Mouse (Mus musculus): ENCODE data around the gene Cerk.
"Not testable (repeated sequence)": the region's sequence is repeated elsewhere in the genome, so short reads cannot be mapped to it uniquely, and the experiment has no call there.

Cerk gene

DNA sequence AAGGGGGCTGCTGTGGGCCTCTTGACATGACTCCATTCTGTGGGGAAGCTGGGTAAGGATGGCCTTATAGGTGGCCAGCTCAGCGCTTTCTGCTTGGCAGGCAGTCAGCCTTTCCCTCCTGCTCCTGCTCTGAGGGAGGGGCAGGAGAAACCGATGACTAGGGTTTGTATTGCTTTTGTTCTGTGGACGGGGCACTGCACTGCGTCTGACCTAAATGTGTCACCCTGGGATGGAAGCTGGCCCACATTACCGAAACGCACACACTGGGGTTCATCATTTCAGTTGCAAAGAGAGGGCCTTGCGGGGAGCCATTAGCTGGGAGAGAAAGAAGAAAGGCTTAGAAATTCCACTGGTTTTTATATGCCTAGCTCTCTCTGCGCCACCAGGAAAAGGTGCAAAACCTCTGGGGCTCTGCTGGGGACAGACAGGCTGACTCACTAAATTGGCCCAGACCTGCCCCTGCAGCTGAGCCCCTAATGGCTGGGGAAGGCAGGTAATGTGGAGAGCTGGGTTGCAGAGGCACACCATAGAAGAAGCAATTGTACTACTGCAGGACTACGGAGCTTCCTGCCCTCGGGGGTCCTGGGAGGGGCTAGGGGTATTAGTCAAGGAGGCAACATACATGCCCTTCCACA, 73.1 kb downstream of the Cerk start:
- DNase-seq (ENCODE audit: low spot score), result no peak

DNA sequence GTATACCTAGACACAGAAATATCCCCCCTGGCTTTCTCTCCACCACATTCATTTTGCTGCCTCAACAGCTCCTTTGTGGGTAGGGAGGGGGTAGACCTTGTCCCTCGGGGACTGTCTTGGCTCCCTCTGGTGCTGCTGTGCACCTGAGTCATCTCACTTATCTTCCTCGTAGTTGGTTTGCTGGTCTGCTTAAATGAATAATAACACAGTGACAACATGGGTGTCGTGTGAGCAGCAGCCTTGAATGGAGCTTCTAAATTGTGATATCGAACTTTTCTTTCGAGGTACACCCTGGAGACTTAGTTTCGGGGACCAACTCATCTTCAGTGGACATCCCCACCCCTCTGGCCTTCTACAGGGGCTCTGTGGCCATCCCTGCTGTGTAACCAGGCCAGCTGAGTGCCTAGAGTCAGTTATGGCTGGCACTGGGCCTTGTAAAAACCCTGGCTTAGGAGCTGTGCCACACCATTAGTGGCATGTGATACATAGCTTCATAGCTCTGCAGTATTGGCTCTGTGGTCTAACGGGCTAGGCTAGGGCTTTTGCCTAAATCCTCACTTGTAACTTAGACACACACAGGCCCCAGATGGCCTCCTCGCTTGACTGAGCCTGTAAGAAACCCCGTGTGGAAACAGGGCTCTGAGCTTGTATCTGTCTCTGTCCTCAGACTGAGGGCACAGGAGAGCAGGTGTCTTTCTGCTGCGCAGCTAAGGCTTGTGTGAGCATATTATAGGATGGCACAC, 75.4 kb downstream of the Cerk start:
- no peak for DNase-seq (ENCODE audit: low spot score)

DNA sequence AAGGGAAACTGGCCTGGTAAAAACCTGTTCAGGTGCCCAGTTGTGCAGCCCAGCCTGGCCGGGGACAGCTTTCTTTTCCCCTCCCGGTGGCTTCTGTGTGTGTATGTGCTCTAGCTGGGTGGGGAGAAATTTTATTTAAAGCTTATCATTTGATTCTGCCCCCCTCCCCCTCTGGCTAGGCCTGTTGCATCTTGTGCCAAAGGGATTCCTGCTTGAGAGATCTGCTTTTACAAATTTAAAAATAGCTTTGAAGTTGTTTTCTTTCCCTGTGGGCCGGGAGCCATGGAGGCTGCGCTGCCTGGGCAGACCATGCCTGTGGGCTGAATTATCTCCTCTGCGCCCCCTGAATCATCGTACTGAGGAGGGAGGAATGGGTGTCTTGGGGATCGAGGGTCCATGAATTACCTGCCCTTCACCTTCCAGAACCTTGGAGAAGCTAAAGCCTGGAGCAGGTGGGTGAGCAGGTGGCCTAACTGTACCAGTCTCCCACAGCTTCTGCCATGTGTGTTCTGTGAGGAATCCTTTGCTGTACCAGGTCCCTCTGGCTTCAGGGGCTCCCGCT, 76.2 kb downstream of the Cerk start:
- DNase-seq (ENCODE audit: low spot score), result no peak

GRCm38 (mm10) chr15:86109245-86109644, 76.7 kb downstream of the Cerk start:
- no peak for DNase-seq (ENCODE audit: low spot score)

GRCm38 (mm10) chr15:86107831-86108471, 78.0 kb downstream of the Cerk start:
- DNase-seq (ENCODE audit: low spot score), result no peak

DNA sequence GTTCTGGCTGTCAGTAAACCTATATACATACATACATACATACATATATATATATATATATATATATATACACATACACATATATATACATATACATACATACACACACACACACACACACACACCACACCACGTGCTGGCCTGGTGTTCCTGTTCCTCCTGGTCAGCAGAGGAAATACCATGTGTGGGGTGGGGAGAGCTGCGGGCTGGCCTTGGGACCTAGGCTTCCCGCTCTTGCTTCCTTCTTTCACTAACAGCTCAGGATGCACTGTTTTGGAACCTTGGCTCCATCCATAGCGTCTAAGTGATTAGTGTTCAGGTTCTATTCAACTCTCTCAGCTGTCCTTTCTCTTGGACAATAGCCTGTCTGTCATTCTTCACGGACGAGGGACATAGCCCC, 80.2 kb downstream of the Cerk start:
- DNase-seq (ENCODE audit: low spot score), result no peak

DNA sequence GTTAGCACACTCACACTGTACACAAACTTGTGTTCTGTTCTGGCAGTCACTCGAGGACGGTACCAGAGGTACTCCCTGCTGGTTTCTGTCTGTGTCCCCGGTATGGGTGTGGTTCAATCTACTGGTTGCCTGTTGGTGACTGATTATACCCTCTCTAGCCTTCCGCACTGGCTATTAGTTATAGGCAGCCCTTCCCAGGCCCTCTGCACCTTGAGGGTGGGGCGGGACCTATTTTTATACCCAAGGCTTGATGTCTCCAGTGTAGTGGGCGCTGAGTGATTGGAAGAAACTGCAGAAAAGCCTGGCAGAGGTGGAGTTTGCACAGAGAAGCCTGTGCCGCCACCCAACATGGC, 80.6 kb downstream of the Cerk start:
- DNase-seq (ENCODE audit: low spot score), result no peak

DNA sequence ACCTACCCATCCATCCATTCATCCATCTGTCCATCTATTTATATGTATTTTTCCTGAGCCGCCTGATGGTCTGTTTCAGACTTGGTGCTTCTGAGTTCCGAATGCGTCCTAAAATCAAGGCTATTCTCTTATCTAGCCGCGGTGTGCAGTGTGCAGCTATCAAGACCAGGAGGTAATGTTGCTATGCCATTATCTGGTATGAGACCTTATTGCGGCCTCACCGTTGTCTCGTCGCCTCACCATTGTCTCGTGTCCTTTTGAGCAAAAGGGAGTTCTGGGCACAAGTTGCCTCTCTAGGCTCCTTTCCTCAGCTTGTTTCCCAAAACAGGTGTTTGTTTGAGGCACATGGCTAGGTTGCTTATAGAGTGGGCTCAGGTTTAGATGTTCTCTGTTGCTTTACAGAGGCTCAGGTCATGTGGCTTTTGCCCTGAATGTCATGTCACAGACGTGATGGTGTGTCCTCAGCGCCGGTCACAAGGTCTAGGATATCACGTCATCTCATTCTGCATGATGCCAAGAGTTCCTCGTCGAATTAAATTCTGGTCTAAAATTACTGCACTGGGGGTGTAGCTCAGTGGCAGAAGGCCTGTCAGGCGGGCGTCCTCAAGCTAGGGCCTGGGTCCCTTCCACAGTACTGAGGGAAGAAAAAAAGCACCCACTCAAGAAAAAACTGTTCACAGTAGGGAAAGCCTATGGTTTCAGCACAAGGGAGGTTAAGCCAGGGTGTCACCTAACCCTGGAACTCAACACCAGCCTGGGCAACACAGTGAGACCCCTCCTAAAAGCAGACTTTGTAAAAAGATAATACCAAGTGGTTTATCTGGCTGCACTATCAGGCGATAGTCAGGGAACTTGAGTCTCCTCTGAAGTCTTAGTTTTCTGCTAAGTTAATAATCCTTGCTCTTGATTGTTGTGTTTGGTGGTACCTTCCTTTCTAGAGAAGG, 81.3 kb downstream of the Cerk start:
- DNase-seq (ENCODE audit: low spot score), result no peak

DNA sequence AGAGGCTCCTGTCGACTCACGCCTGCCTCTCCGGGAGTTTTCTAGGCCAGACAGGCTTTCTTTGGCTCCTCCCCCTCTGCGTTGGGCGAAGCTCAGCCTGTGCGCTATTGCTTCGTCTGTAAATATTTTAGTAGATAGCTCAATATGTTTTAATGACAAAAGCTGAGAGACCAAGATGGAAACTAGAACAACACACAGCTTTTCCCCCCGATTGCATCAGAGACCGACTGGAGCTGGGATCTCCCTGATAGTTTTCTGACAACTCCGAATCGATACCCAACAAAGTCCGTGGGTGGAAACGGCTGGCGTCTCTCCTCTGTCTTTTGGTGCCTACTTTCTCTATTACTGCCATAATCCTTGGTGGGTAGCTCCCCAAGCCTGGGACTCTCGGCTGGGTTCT, 83.6 kb downstream of the Cerk start:
- no peak for DNase-seq (ENCODE audit: low spot score)

- DNase-seq (ENCODE audit: low spot score), result no peak
Observed at GRCm38 (mm10) chr15:86101585-86101984, 84.4 kb downstream of the Cerk start.

GRCm38 (mm10) chr15:86097871-86098270, 88.1 kb downstream of the Cerk start:
- no peak for DNase-seq (ENCODE audit: low spot score)

DNA sequence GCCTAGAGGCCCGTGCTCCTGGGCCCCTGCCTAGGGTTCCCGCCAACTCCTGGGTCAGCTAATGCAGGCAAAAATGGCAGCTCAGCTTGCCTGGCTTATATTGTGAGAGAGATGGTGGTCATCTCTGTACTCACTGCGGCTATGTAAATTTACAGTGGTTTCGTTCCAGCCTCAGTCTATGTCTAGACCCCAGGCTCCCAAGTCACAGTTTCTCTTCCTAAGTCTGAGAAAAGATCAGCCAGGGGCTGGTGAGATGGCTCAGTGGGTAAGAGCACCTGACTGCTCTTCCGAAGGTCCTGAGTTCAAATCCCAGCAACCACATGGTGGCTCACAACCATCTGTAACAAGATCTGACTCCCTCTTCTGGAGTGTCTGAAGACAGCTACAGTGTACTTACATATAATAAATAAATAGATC, 89.3 kb downstream of the Cerk start:
- DNase-seq (ENCODE audit: low spot score), result not testable (repeated sequence)

DNA sequence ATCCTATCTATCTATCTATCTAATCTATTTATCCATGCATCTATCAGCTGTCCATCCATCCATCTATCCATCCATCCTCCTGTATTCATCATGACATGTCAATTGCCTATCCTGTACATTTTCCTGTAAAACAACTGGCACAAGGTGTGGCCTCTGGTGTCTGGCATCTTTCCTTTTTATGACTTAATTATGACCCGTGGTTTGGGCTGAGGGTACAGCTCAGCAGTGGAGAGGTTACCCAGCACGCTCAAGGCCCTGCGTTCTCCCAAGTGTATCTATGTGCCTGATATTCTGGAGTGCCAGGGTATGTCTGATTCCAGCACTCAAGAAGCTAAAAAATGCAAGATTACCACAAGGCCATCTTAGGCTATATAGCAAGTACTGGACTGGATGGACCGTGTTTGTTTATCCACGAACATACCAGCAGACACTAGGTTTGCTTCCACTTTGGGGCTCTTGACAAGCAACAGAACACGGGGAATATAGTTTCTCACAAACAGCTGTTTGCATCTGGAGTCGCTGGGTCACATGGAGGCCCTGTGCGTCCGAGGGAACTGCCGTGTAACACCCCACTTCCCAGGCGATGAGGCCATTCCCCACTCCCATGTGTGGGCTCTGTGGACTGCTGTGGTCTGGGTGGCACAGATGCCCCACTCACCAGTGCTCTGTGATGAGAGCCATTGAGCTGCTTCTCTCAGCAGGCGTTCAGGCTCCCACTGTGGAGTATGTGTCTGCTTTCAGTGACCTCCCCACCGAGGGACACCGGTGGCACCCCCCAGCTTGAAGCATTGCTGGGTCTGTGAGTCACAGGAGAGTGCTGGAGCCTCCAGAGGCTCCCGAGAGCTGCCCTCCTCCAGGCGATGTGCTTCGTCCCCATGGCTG, 90.0 kb downstream of the Cerk start:
- DNase-seq (ENCODE audit: low spot score), result no peak

DNA sequence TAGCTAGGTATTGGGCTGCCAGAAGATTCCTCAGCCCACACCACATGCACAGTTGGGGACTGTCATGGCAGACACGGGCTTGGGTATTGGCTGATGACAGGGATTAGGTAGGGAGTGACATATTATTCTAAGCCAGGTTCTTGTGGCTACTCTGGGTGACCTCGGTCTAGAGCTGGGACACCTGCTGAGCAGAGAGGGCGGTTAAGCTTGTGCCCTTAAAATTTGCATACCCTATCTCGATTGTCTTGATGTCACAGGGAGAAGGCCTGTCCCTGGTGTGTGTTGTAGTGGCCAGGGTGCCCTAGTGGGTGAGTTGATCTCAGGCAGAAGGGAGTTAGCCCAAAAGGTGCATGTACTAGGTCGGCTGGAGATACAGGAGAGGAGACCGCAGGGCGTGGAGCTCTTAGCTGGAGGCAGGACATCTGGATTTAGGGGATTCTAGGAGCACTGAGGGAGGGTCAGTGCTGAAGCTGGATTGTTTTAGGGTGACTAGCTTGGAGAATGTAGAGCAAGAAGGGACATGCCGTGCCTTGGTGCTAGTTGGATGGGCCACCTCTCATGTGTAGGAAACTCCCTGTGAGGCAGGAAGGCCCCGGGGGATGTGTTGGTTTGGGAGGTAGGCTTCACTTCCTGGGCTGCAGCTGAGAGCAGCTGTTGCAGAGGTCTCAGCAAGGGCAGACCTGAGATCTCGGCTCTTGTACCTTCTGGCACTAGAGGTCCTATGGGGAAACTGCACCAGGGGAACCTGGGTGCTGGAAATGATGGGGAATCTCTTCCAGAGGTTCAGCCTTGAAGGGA, 91.4 kb downstream of the Cerk start:
- DNase-seq (ENCODE audit: low spot score), result no peak

DNA sequence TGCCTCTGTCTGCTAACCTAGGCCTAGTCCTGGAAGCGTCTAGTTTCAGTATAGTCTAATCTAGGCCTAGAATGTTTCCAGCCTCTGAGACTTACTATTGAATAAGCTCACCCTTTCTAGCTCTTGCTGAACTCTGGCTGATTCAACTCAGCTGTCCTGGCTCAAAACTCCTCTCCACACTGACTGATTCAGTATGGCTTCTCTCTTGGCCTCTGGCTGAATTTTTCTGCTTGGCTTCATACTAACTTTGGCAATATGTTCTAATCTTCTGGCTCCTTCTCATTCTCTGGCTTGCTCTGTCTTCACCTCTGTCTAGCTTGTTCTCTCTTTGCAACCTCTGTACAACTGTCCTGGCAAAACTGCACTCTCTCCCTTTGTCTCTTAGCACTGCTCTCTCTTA, 92.7 kb downstream of the Cerk start:
- DNase-seq (ENCODE audit: low spot score), result no peak

GRCm38 (mm10) chr15:86091998-86092670, 93.8 kb downstream of the Cerk start:
- DNase-seq (ENCODE audit: low spot score), result no peak

DNA sequence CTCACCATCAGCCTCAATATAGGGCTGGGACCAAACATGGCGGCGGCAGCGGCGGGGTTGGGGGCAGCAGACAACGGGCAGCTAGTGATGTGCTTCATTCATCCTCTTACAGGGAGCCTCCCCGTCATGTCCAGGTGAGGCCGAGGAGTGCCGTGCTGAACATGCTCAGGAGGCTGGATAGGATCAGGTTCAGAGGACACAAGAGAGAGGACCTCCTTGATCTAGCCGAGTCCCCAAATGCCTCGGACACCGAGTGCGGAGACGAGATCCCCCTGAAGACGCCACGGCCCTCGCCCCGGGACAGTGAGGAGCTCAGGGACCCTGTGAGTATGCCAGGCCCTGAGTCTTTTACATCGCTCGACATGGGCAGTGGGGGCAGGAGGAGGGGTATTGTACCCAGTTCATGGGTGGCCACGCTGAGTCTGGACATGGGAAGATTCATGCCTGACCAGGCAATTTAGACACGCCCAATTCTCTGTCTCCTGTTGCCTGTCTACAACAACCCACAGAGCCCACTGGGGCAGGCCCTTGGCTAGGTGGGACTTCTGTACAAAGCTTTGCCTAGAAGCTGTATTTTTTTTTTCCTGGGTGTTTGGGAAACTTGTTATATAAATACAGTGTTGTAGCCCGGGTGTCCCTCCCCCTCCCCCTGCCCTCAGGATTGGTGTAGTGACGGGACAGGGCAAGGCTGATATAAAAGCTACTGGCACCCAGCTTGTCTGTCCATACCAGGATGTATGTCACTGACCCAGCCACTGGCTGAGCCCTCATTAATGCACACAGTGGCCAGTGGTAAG, 94.5 kb downstream of the Cerk start:
- DNase-seq (ENCODE audit: low spot score), result no peak

DNA sequence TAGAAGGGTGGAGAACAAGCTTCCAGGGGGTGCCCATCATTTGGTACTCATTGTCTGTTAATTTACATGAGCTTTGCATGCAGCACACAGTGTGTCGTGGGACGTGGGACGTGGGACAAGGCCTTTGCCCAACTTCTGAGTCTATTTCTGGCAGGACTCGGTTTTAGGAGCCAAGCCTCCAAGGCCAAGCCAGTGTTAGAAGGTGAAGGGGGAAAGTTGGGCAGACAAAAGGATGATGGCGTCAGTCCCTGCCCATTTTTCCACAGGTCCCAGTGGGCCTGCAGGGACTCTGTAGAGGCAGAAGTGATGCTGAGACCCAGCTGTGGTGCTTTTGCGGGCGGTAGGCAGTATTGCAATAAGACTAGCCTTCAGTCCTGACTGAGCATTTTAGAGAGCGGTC, 95.4 kb downstream of the Cerk start:
- no peak for DNase-seq (ENCODE audit: low spot score)

Measured in left cerebral cortex, adult 11 months (tissue).